Mouse (Mus musculus): ENCODE data around the gene Ilf3. TPM values are rescaled to one million over a fixed set of nuclear protein-coding genes. Genes with fewer than 3 reads are reported as not detected.
A peak's percentile ranks its signal among the peaks of the same experiment; 100 is the strongest.

The Ilf3 gene
- total RNA-seq, 2 experiments from 2014 or later = 17.9 to 19.2 TPM

DNA sequence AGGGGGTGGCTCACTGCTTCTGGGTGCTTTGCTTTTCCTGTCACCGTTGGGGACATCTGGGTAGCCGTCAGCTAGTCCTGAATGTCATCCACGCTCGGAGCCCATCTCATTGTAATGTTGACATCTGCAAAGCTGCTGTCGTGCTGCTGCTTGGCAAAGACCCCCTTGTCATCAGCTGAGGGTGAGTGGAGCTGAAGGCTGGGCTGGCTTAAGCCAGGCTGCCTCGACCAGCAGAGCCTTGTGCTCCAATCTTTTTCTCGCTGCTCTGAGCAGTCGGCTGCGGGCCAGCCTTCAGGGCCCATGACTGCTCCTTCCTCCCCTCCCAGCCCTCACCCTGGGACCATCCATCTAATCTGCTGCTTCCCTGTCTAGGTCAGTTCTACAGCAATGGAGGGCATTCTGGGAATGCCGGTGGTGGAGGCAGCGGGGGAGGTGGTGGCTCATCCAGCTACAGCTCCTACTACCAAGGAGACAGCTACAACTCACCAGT lies 35.1 kb downstream of the Ilf3 start:
- DNase-seq = no peak

DNA sequence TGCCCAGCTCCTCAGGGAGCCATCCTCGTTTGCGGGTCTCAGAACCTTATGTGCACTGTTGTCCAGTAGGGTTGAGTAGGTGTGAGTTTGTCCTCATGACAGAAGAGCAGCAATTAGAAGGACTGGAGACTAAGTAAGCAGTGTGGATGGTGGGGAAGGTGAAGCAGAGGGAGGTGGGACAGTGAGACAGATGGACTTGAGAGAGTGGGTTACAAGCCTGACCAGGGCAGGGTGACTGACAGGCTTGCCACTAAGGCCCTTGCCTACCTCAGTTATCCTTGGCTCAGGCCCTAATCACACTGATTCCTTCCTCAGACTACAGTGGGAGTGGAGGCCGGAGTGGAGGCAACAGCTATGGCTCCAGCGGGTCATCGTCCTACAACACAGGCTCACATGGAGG lies 36.1 kb downstream of the Ilf3 start:
- DNase-seq = no peak

DNA sequence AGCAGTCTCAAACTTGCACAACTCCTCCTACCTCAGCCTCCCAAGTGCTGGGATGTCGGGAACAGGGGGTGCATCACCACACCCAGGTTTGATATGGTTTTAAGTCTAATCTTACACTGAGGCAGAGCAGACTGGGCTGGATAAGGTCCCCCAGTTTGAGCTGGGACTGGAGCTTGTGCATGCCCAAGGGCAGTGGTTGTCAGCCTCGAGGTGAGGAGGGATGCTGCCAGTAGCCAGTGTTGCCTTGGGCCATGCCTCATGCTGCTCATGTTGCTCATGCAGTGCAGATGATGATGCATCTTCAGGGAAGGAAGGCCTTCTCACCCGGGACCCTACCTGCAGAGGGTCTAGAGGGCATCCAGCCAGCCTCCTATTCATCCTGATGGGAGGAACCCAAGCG lies 37.9 kb downstream of the Ilf3 start:
- DNase-seq = no peak

DNA sequence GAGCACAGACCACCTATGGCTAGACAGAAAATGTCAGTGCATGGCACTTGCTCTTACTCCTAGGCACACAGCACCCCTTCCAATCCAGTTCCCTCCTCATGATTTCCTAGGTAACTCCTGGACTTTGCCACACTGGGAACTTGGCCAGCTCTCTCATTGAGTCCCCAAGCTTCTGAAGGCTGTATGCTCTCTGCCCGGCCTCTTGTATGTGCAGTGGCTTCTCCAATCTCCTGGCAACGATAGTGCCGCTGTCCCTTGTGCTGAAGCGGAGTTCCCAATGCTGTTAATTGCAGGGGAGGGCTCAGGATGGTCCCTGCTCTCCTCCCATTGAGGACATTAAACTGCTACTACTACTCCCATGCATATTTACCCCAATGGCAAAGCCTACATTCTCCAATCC lies 40.3 kb downstream of the Ilf3 start:
- DNase-seq = no peak

DNA sequence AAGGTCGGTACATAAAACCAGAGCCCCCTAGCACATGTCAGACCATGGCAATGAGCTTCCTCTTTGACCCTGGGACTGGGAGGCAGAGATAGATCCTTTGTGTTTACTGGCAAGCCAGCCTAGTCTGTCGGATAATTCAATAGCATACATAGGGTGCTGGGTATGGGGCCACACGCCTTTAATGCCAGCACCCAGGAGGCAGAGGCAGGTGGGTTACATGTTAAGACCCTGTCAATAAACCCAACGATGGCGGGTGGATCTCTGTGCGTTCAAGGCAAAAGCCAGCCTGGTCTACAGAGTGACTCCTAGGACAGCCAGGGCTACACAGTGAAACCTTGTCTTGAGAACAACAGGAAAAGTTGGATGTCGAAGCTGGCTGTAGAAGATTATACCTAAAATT lies 41.0 kb downstream of the Ilf3 start:
- no peak for DNase-seq

DNA sequence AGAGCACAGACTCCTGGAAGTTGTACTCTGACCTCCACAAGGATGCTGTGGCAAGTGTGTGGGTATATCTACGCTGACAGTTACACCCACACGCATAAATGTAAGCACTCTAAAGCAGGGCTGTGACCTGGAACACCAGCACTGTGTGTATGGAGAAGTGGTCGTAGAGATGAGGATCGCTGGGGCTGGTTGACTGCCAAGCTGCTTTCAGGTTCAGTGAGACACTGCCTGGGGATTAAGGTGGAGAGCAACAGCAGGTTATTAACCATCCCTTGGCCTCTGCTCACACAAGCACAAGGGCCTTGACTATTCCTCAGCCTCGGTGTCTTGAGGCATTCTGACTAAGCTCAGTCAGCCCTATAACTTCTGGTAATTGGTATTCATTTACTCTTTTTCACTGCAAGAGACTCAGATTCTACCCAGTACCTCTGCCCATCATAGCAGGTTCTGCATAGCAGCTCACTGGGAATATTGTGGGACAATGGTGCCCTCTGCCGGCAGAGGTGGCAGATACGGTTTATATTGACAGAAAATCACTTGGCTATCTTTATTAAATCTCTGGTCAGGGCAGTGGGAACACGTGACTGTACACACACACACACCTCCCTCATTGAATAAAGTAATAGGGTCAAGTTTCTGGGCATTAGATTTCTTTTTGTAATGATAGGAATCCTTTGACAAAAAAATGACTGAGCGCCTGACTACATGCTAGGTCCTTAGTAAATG lies 42.1 kb downstream of the Ilf3 start:
- peak; percentile 66 for DNase-seq

DNA sequence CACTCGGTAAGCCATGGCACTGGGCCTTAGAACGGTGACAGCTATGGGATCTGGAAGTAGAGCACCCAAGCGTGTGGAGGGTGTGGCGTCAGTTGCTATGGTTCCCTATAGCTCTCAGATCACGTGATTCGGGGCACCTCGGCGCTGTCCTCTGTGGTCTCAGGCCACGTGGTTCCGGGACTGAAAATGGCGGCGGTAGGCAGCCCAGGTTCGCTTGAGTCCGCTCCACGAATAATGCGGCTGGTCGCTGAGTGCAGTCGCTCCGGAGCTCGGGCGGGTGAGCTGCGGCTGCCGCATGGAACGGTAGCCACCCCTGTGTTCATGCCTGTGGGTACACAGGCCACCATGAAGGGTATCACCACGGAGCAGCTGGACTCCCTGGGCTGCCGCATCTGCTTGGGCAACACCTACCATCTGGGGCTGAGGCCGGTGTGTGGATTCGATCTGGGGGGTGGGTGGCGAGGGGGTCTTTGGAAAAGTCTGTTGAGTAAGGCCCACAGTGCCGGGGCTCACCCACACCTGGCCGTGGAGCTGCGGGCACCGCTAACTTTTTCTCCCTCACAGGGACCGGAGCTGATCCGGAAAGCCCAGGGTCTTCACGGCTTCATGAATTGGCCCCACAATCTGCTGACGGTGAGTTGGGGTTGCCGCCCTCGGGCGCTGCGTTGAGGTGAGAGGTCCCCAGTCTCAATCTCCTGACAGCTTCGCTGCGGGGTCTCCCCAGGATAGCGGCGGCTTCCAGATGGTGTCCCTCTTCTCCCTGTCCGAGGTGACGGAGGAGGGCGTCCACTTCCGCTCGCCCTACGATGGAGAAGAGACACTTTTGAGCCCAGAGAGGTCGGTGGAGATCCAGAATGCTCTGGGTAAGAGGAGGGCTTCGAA lies 44.2 kb downstream of the Ilf3 start, which contains the start of gene Qtrt1:
Gene Qtrt1, plus strand, starts transcription at position 169 of the 882 bp plus-strand sequence.
- peak; percentile 70 for DNase-seq

DNA sequence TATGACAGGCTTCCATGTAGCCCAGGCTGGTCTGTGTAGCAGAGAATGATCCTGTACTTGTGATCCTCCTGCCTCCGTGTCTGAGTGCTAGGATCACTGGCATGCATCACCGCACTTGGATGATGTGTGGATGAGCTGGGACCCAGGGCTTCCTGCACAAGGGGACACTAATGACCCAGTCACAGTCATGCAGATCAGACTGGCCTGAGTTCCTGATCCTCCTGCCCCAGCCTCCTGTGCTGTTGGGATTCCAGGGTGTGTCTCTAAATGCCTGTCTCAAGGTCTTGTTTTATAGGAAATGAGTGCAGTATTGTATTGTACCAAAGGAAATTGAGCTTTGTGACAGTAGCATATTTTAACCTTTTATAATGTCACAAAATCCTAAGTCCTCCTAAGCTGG lies 50.2 kb downstream of the Ilf3 start:
- DNase-seq = no peak

DNA sequence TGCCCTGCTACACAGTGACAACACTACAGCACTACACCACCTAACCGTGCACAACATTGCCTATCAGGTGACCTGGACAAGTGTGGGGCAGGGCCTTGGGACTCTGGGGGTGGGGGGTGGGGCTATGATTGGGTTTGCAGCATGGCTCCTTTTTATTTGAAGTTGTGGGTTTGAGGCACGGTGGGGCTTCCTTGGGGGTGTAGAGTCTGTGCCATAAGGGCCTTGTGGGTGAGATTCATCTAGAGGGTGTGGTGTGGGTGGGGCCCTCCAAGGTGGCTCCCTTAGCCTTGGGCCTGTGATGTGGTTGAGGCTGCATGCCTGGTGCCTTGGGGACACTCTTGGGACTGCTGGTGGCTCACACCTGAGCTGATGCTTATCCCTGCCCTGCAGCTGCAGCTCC lies 52.0 kb downstream of the Ilf3 start:
- no peak for DNase-seq

DNA sequence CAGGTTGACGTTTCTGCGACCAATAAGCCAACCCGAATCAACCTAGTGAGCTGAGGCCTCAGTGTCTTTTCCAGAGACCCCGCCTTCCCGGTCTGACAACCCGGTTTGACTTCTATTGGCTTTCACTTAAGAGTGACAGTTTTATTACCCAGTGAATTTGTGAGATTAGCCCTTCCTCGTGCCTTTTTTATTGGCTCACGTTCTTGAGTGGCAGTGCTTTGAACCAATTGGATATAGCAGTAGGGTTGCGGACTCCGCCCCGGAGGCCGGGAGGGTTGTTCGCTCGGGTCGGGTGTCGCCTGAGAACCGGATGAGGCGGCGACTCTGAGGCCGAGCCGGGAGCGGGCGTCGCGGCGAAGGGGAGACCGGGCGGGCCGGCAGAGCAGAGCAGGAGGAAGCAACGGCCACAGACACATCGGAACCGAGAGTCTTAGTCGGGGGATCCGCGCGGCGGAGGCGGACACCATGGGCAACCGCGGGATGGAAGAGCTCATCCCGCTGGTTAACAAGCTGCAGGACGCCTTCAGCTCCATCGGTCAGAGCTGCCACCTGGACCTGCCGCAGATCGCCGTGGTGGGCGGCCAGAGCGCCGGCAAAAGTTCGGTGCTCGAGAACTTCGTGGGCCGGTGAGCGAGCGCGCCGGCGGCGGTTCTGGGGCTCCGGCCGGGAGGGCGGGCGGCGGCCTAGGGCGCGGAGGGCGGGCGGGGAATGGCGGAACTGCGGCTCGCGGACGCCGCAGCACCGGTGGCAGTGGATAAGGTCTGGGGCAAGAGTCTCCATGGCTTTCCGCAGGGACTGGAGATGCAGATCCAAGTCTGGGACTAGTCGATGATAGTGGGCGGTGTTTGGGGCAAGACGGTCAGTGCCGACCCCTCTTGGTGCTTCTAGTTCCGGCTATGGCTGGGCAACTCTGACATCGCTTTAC lies 57.2 kb downstream of the Ilf3 start, which contains the start of gene Dnm2:
Gene Dnm2, plus strand, starts transcription at position 278 of the 925 bp plus-strand sequence.
- peak; percentile 98 for DNase-seq

DNA sequence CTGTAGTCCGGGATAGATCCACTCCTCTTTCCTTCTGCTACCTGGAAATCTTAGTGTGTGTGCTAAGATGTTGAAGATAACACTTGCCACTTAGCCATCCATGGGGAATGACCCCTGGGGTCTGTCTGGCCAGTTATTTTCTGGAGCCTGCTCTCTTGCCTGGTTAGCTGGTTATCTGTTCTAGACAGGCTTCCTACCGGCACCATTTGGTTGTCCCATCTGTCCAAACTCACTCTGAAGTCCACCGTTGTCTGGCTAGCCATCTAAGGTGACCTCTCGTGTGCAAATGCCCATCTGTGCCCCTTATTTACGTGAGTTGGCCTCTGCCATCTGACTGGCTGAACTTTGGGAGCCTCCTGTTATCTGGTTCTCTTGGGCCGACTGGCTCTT lies 57.9 kb downstream of the Ilf3 start:
- no peak for DNase-seq

DNA sequence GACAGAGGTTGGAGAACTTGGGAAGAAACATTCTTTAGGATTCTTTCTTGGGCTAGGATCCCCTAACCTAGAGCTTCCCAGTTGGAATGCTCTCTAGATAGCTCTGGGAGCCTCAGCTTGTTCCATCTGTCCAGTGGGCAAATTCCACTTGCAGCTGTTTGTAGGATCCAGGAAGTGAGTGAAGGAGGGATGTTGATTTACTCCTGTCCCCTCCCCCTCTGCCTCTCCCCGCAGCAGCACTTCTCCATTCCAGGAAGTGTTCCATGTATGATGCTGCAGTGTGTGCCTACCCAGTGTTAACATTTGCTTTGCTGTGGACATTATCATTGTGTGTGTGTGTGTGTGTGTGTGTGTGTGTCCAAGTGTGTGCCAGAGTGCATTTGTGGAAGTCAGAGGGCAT lies 58.3 kb downstream of the Ilf3 start:
- no peak for DNase-seq

DNA sequence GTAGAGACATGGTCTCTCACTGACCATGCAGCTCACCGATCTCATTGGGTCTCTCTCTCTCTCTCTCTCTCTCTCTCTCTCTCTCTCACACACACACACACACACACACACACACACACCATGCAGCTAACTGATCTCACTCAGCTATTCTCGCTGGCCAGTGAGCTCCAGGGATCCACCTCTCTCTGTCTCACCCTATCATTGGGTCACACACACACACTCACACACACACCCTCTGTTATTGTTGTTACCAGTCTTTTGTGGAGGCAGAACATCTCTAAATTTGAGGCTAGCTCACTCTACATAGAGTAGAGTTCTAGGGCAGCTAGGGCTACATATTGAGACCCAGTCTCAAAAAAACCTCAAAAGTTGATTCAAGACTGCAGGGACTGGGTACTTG lies 58.9 kb downstream of the Ilf3 start:
- DNase-seq = no peak

DNA sequence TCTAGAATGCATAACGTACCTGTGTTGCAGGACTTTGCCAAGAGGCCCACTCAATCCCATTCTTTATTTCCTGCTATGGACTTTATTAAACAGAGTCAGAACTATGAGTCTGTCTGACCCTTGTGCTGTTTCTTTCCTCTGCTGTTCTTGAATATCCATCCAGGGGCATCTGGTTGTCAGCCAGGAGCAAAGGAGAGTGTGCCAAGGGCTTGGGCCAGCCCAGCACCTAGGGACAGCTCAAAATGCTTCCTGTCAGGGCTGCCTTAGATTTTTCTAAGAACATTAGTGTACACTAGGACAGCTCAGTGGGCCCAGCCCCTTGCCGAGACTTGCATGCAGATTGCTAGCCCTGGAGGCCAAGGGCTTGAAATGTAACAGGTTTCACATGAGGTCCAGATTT lies 60.1 kb downstream of the Ilf3 start:
- peak; percentile 73 for DNase-seq

DNA sequence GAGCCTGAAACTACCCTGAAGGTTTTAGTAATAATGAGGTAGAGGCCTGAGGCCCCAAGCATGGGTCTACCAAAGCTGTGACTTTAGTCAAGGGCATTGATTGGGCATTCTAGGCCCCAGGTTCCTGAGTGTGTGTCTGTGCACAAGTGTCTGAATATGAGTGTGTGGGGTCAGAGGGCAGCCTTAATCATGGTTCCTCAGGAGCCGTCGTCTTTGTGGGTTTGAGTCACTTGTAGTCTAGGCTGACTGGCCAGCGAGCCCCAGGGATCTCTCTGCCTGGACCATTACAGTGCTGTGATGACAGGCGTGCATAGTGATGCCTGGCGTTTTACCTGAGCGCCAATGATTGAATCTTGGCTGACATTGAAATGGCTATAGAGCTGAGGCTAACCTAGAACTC lies 60.5 kb downstream of the Ilf3 start:
- DNase-seq = no peak

DNA sequence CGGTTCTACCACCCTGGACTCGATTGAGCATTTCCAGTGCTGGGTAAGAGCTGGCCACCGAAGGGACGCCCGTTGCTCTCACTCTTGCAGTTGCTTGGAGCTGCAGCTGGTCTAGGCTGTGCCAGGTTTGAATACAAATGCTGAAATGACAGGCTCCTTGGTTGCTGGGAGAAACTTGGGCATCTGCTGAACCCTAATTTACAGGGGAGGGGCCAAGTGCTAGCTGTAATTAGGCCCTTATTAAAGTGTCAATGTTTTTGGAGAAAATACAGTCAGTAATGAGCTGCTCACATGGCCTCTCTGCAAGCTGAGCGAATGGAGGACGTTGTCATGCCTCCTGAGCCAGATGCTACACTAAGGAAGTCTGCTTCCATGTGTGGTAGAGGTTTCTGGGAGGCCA lies 63.1 kb downstream of the Ilf3 start:
- no peak for DNase-seq

DNA sequence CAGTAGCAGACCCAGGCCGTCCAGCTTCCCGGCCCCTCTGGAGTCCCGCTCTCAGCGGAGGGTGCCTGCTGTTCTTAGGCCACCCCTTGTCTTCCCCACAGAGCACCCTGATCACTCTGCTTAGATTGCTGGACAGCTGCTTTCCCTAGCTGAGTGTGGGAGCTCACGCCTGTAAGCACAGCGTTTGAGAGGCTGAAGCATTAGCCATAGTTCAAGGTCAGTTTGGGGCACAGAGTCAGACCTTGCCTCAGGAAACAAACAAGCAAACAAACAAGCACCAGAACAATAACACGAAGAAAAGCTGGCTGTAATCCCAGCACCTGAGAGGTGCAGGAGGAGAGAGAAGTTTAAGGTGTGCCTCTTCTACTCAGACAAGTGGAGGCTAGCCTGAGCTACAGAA lies 64.4 kb downstream of the Ilf3 start:
- no peak for DNase-seq

DNA sequence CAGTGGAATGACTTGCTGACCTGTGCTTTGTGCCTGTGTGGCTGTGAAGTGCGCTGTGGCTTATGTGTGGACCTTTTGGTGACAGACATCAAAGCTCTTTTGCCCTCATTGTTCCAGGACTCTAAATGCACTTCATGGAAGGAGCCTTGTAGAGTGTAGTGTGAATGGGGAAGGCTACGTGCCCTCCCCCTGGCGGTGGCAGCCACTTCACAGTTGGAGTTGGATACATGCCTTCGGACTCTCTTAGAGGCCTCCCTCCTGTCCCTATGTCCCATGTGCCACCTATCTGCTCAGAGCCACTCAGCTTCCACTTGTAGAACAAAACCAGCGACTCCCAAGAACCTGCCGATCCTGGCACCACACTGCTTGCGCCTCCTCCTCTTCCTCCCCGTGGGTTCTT lies 66.1 kb downstream of the Ilf3 start:
- no peak for DNase-seq

DNA sequence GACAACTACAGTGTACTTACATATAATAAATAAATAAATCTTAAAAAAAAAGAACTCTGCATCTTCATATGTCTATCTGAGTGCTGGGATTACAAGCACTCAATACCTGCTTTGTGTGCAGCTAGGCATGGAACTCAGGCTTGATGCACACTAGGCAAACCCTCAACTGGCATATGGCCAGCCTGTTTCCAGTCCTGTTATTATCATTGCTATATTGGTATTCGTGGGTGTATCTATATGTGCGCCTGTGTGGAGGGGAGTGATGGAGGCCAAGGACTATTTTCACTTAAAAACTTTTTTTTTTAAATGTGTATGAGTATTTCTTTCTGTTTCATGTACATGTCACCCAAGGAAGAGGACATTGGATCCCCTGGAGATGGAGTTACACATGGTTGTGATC lies 66.7 kb downstream of the Ilf3 start:
- DNase-seq = no peak

DNA sequence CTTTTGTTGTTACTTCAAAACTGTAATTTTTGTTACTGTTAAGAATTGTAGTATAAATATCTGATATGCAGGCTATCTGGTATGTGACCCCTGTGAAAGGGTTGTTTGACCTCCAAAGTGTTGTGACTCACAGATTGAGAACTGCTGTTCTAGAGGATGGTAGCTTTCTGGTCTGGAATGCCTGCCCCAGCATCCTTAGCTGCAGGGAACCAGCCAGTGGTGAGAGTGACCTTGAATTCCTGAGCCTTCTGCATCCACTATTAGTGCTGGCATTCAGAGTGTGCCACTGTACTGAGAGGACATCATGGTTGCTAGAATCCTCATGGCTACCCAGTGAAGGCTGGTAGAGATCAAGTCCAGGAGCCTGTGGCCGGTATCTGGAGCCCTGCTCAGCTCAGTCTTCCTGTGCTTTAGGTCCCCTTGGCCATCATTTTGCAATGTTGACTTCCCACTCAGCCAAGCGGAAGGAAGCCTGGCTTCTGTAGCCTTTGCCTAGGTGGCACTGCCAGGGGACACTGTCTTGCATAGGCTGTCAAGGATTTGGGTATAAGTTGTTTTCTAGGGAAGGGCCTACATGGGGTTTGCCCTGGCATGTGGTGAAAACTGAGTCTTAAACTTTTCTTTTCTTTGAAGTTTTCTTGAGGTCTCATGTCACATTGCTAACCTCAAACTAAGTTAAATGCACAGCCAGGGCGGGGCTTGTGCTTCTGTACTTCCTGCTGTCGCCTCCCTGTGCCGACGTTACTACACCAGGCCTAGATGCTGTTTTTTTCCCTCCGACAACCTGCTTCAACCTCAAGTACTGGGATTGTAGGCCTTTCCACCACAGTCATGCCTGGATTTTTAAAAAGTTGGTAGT lies 68.3 kb downstream of the Ilf3 start:
- no peak for DNase-seq

DNA sequence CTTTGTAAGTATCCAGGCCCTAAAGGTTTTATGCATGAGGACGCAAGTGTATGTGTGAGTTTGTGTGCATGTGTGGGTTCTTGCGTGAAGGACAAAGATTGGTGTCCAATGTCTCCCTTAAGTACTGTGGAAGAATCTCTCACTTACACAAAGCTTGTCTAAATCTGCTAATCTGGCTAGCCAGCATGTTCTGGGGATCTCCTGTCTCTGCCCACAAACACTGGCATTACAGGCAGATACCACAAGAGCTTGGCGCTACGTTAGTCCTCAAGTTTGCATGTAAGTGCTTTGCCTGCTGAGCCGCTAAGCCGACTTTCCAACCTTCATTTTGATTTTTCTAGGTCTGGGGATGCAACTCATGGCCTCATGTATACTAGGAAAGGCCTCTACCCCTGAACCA lies 69.9 kb downstream of the Ilf3 start:
- no peak for DNase-seq

Measured in gastrocnemius, postnatal 25 days (tissue).